Mouse (Mus musculus) forebrain, embryonic 11.5 days (tissue): Measurements from ENCODE around the gene D10Jhu81e. TPM values are rescaled to one million over a fixed set of nuclear protein-coding genes. Genes with fewer than 3 reads are reported as not detected.

Experiments used
- ATAC-seq: fragments of 200-750 bp; cut with Nextera tagmentation; replicated peaks from 2 replicates; pipeline ENCODE4 v1.8.0; 2017; ENCODE audit warnings: moderate TSS enrichment; ENCODE audit not compliant: low FRiP score
- DNase-seq: peaks from one replicate; pipeline ENCODE4 v3.0.0-alpha.2; 2017; ENCODE audit warnings: low spot score
- H3K27ac ChIP-seq: fragments of 300-500 bp; sonication (generic); 2 replicates; pipeline ENCODE4 v1.5.1; 2014; ENCODE audit warnings: low read depth, low read length
- H3K27me3 ChIP-seq: fragments of 300-500 bp; sonication (generic); 2 replicates; pipeline ENCODE4 v1.6.1; 2014; ENCODE audit warnings: mild to moderate bottlenecking, low read length, mixed read lengths; ENCODE audit not compliant: control insufficient read depth, insufficient read depth
- H3K36me3 ChIP-seq: fragments of 300-500 bp; sonication (generic); 2 replicates; pipeline ENCODE4 v1.6.1; 2014; ENCODE audit warnings: mild to moderate bottlenecking, low read length, moderate library complexity, mixed read lengths; ENCODE audit not compliant: control insufficient read depth, insufficient read depth
- H3K4me1 ChIP-seq: fragments of 300-500 bp; sonication (generic); replicated peaks from 2 replicates; pipeline ENCODE4 v1.6.1; 2014; ENCODE audit warnings: low read length, mixed read lengths; ENCODE audit not compliant: control insufficient read depth, insufficient read depth
- H3K4me2 ChIP-seq: fragments of 300-500 bp; sonication (generic); 2 replicates; pipeline ENCODE4 v1.6.1; 2014; ENCODE audit warnings: low read depth, mild to moderate bottlenecking, low read length, moderate library complexity, mixed read lengths; ENCODE audit not compliant: severe bottlenecking
- H3K4me3 ChIP-seq: fragments of 300-500 bp; sonication (generic); 2 replicates; pipeline ENCODE4 v1.5.1; 2014; ENCODE audit warnings: low read depth, low read length
- H3K9ac ChIP-seq: fragments of 300-500 bp; sonication (generic); 2 replicates; pipeline ENCODE4 v1.6.1; 2014; ENCODE audit warnings: low read length
- H3K9me3 ChIP-seq: fragments of 300-500 bp; sonication (generic); 2 replicates; pipeline ENCODE4 v1.6.1; 2016; ENCODE audit warnings: low read length, mixed read lengths; ENCODE audit not compliant: control insufficient read depth
- WGBS: fragments of 180-500 bp; shearing (Covaris S2); extraction: QIAGEN DNeasy Blood & Tissue Kit; methylation state at CpG from one replicate; pipeline ENCODE4 v1.1.7; 2014; 5-methylcytosine and 5-hydroxymethylcytosine counted together
- polyA plus RNA-seq: library from polyadenylated mRNA; unstranded; fragments of >200 nt; fragmentation: Nextera tagmentation; extraction: Ambion mirVana; gene quantifications from 2 replicates; pipeline ENCODE4 v1.2.1, GENCODE M21; 2014

D10Jhu81e gene
- polyA plus RNA-seq, 1 experiment from 2014 or later, result 14.0 TPM

DNA sequence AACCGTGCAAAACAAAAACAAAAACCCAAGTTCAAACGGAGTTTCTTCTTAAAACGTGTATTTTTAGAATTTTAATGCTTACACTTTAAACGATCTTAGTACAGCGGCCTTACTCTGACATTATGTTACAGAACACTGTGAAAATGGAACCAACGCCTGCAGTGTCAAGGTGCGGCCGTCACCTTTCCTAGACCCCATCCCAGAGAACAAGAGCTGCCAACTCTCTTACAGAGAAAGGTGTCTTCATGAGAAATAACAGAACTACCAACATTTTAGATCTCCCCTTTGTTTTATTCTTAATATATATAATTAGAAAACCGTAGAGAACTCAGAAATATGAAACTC is 15.8 kb upstream of the D10Jhu81e start:
- H3K4me2 ChIP-seq, result peak overlapping the region; percentile 96; the same call in 1 of the 2 replicates
- no peak for DNase-seq
- H3K9ac ChIP-seq, result peak overlapping the region; percentile 35
- WGBS, result 28% methylated on average over 9 of the region's 9 CpGs
- H3K27me3 ChIP-seq, result no peaks in the 10 kb centered on the region
- H3K4me1 ChIP-seq, result peaks cover 7% of the 10 kb centered on the region; the same call in 1 of the 2 replicates
- H3K36me3 ChIP-seq, result peaks cover 4% of the 10 kb centered on the region; the same call in 1 of the 2 replicates
- ATAC-seq, result peak; percentile 19; the same call in 1 of the 2 replicates
- no peak overlapping the region for H3K27ac ChIP-seq
- H3K4me3 ChIP-seq, result peak overlapping the region; percentile 63
- H3K9me3 ChIP-seq, result no peaks in the 10 kb centered on the region

DNA sequence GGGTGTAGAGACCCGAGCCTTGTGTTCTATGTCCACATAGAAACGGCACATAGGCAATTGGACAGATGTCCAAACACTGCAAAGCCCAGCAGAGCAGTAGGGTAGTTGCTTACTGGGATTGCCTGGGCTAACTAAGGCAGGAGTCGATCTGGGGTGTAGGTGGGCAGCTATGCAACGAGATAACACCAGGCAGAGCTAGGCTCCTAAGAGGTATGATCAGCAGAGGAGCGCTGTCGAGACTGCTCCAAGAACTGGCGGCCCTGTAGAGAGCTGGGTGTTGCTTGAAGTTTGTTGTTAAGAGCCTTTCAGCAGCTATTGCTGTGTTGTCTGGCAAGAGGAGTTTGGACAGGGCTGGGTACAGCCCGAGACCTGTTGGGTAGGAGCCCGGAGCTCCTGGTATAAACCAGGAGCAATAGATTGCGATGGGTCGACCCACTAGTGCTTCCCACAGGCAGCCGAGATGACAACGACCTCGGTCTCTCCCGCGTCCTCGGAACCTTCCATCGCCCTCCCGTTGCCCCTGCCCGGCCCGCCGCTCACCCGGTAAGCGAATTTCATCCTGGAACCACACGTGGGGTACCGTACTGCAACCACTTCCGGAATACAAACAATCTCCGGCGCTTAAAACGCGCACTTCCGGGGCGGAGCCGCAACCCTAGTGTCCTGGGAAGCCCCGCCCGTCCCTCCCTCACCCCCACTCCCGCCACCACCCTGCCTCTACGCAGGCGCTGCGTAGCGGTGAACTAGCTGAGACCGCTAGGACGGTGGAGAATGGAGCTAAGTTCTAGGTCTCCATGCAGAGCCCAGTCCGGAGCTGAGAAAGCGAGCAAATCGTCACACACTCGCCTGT is 15.2 kb upstream of the D10Jhu81e start, which contains the start of gene Pwp2:
Gene Pwp2 (minus strand): TSS at position 619 of the 850 bp plus-strand sequence.
- Histone ChIP-seq H3K9me3 (no peaks in the 10 kb centered on the region), H3K4me2 (peak within 1 kb of the TSS; percentile 96), H3K27ac (no peak within 1 kb of the TSS), H3K4me3 (peak within 1 kb of the TSS; percentile 63), H3K27me3 (no peaks in the 10 kb centered on the region), H3K36me3 (peaks cover 7% of the 10 kb centered on the region; the same call in 1 of the 2 replicates), H3K9ac (peak within 1 kb of the TSS; percentile 35), H3K4me1 (peaks cover 7% of the 10 kb centered on the region; the same call in 1 of the 2 replicates)
- DNase-seq (peak; percentile 94), ATAC-seq (peak; percentile 95)
- WGBS, result 2% methylated on average over 47 of the region's 47 CpGs

DNA sequence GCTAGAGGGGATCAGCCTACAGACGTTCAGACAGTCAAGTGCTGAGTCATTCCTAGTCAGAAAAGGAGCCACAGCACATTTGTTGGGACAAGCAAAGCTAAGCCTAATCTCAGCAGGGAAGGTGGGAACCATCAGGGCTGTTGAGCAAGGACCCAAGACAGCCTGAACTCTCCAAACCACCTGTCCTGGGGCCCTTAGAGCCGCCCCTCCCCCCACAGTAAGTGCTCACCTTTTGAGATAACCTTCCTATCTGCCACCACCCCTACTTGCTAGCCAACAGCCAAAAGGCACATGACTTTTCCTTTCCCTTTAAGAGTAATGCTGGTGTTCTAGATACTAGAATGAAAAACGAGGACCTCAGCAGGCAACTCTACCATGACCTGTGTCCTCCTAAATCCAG is 14.0 kb upstream of the D10Jhu81e start:
- no peaks in the 10 kb centered on the region for H3K9me3 ChIP-seq
- DNase-seq (no peak), ATAC-seq (no peak)
- H3K4me3 ChIP-seq, result no peak overlapping the region
- no peak overlapping the region for H3K4me2 ChIP-seq
- WGBS, result 82% methylated on average over 3 of the region's 3 CpGs
- H3K27ac ChIP-seq, result no peak overlapping the region
- H3K36me3 ChIP-seq, result peaks cover 9% of the 10 kb centered on the region; the same call in 1 of the 2 replicates
- H3K9ac ChIP-seq, result no peak overlapping the region
- no peaks in the 10 kb centered on the region for H3K27me3 ChIP-seq
- H3K4me1 ChIP-seq, result peaks cover 7% of the 10 kb centered on the region; the same call in 1 of the 2 replicates

GRCm38 (mm10) chr10:78182321-78182720 is 12.7 kb upstream of the D10Jhu81e start:
- peaks cover 7% of the 10 kb centered on the region; the same call in 1 of the 2 replicates for H3K4me1 ChIP-seq
- ATAC-seq (no peak), DNase-seq (no peak)
- H3K9me3 ChIP-seq, result no peaks in the 10 kb centered on the region
- no peak overlapping the region for H3K4me3 ChIP-seq
- H3K27ac ChIP-seq, result no peak overlapping the region
- peaks cover 9% of the 10 kb centered on the region; the same call in 1 of the 2 replicates for H3K36me3 ChIP-seq
- H3K9ac ChIP-seq, result no peak overlapping the region
- 97% methylated on average over 17 of the region's 17 CpGs for WGBS
- H3K27me3 ChIP-seq, result no peaks in the 10 kb centered on the region
- H3K4me2 ChIP-seq, result no peak overlapping the region

DNA sequence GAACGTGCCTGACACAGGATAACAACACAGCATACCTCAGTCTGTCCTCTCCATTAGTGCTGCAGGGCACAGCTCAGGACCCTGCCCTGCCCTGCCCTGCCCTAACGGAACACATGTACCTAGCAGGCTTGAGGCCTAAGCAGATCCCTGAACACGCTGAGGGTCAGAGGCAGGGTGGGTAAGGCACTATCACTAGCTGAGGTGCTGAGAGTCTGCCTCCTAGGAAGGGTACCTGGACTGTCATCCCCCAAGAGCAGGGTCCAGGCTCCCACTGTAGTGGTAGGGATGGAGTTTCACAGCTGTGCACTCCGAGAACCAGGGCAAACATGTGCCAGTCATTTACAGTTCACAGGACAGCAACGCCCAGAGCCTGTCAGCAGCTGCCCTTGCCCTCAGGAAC is 4.9 kb upstream of the D10Jhu81e start:
- ATAC-seq (no peak), DNase-seq (no peak)
- Histone ChIP-seq H3K4me1 (no peaks in the 10 kb centered on the region), H3K4me2 (no peak overlapping the region), H3K27me3 (no peaks in the 10 kb centered on the region), H3K36me3 (peaks cover 12% of the 10 kb centered on the region; the same call in 1 of the 2 replicates), H3K9me3 (no peaks in the 10 kb centered on the region), H3K27ac (no peak overlapping the region), H3K4me3 (no peak overlapping the region), H3K9ac (no peak overlapping the region)
- 91% methylated on average over 5 of the region's 5 CpGs for WGBS

- DNase-seq (no peak), ATAC-seq (no peak)
- no peak overlapping the region for H3K4me2 ChIP-seq
- H3K27me3 ChIP-seq, result no peaks in the 10 kb centered on the region
- H3K4me3 ChIP-seq, result no peak overlapping the region
- WGBS, result 91% methylated on average over 9 of the region's 9 CpGs
- H3K27ac ChIP-seq, result no peak overlapping the region
- H3K9me3 ChIP-seq, result no peaks in the 10 kb centered on the region
- H3K36me3 ChIP-seq, result peaks cover 11% of the 10 kb centered on the region; the same call in 1 of the 2 replicates
- H3K9ac ChIP-seq, result no peak overlapping the region
- peaks cover 5% of the 10 kb centered on the region; the same call in 1 of the 2 replicates for H3K4me1 ChIP-seq
Observed at GRCm38 (mm10) chr10:78171581-78171980, 2.0 kb upstream of the D10Jhu81e start.

DNA sequence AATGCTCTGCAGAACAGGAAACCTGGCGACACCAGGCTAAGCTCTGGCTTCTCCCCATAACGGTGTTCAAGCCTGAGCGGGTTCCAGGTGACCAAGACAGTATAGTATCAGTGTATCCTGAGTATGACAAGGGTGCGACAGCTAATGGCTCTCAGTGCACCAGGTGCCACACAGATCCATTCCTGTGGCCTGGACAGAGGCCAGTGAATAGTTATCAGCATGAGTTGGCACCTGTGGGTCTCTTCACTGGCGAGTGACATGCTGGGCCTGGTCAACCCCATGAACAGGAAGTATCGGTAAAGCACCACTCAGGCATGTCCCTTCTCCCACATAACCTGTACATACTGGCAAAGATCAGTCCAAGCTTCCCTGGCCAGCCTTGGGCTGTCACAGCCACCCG is 1.5 kb upstream of the D10Jhu81e start:
- H3K27me3 ChIP-seq, result no peaks in the 10 kb centered on the region
- no peak overlapping the region for H3K9ac ChIP-seq
- ATAC-seq, result no peak
- WGBS, result 91% methylated on average over 7 of the region's 7 CpGs
- no peak overlapping the region for H3K4me3 ChIP-seq
- DNase-seq, result no peak
- H3K4me1 ChIP-seq, result peaks cover 5% of the 10 kb centered on the region; the same call in 1 of the 2 replicates
- H3K4me2 ChIP-seq, result no peak overlapping the region
- H3K9me3 ChIP-seq, result no peaks in the 10 kb centered on the region
- no peak overlapping the region for H3K27ac ChIP-seq
- H3K36me3 ChIP-seq, result peaks cover 10% of the 10 kb centered on the region; the same call in 1 of the 2 replicates

- DNase-seq (no peak), ATAC-seq (no peak)
- H3K27ac ChIP-seq, result no peak overlapping the region
- WGBS, result 63% methylated on average over 2 of the region's 2 CpGs
- H3K4me3 ChIP-seq, result no peak overlapping the region
- no peaks in the 10 kb centered on the region for H3K9me3 ChIP-seq
- H3K9ac ChIP-seq, result no peak overlapping the region
- peak overlapping the region; percentile 90; the same call in 1 of the 2 replicates for H3K4me2 ChIP-seq
- peaks cover 4% of the 10 kb centered on the region; the same call in 1 of the 2 replicates for H3K36me3 ChIP-seq
- H3K27me3 ChIP-seq, result no peaks in the 10 kb centered on the region
- peaks cover 5% of the 10 kb centered on the region; the same call in 1 of the 2 replicates for H3K4me1 ChIP-seq
Observed at GRCm38 (mm10) chr10:78170445-78170844, 863 bp upstream of the D10Jhu81e start.
